Mouse (Mus musculus) bone marrow macrophage, adult 2 months (primary cell): ENCODE measurements at regions not wholly inside any gene's neighbourhood (a gene's known extent, or its start where the extent isn't known, plus 50 kb on each side); places are given as distances from the start of the nearest gene placed in this dataset.

Source experiments
- CTCF ChIP-seq: IDR thresholded peaks from 2 replicates; pipeline ENCODE4 v1.5.1; 2012; ENCODE audit warnings: low read depth, mild to moderate bottlenecking, low read length, moderate library complexity
- POLR2A ChIP-seq: IDR thresholded peaks from 2 replicates; pipeline ENCODE4 v1.6.1; 2012; ENCODE audit warnings: mild to moderate bottlenecking, low read depth, low read length, borderline replicate concordance

DNA sequence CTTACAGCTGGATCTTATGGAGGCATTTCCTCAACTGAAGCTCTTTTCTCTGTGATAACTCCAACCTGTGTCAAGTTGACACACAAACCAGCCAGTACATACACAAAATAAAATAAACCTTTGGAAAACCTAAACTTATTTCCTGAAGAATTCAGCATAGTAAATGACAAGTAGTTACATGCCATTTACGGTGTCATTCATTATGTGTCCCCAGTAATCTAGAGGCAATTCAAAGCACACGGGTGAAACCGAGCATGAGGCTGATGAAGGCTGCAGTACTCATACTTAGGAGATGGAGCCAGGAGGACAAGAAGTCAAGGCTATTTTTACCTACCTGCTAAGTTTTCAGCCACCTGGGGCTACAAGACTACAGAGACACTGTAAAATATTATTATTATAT is 54.4 kb upstream of the Cpm start:
- TF ChIP-seq CTCF (no peak), POLR2A (no peak)
